Mouse (Mus musculus) erythroblast, embryonic 14.5 days (primary cell): Measurements from ENCODE around the gene Gsk3a.

Source experiments
- GATA1 ChIP-seq: IDR thresholded peaks from 2 replicates; pipeline ENCODE4 v1.6.1; 2012; ENCODE audit warnings: low read length, inconsistent platforms, mixed read lengths
- TAL1 ChIP-seq: IDR thresholded peaks from 3 replicates; pipeline ENCODE4 v1.6.1; 2012; ENCODE audit warnings: low read length, inconsistent platforms, mixed read lengths

DNA sequence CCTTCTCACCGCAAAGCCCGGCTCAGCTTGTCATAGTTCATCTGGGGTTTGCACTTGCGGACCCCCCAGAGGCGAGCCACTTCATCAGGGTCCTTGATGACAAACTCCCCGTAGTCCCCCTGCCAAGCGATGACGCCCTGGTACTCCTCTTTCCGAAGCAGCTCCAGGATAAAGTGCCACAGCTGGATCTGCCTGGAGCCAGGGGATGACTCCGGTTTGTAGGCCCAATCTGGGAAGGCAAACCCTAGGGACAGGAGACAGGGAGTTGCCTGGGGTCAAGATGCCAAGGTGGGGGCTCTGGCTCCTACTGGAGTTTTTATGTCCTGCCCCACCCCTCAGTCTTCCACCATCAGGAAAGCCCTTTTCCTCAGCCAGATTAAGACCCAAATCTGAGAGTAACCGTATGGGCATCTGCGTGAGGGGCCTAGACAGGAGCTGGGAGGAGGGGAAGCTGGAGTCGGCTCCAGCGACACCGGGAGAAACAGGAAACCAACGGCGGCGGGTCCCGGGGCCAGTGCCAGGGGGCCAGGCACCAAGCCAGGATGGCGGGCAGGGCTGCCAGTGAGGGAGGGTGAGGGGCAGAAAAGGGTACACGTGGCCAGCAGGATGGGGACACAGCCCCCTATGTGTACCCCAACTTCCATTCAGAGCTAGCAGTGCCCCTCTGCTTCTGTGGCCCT lies 8.6 kb upstream of the Gsk3a start:
- no peak for TF ChIP-seq TAL1
- TF ChIP-seq GATA1, result no peak
